Mouse (Mus musculus): ENCODE results near the gene Scgb1b17. TPM values are rescaled to one million over a fixed set of nuclear protein-coding genes. Genes with fewer than 3 reads are reported as not detected.
"Not testable (repeated sequence)": the region's sequence is repeated elsewhere in the genome, so short reads cannot be mapped to it uniquely, and the experiment has no call there.

Scgb1b17 gene
- total RNA-seq (2014; fragmentation: Nextera tagmentation) (not detected in 2 replicates), total RNA-seq (2017) (not detected in 2 replicates)

DNA sequence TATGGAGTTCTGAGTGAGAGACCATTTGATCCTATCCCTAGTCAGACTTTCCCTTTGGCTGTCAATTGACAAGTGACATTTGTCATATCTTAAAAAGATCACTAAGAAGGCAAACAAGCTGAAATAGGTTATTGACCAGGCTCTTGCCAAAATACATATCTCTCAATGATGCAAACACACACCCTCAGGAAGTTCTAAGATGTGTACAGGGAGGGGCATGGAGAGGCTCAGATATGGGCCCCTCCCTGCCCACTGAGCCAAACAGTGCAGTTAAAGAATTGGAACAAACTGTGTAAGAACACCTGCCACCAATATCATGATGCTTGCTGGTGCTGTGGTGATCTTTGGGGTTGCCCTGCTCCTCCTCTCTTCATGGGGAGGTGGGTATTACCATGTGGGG is at the start of gene Scgb1b17:
Gene Scgb1b17, plus strand, starts transcription at position 301 of the 400 bp plus-strand sequence.
- not testable (repeated sequence) for ATAC-seq (replicated peaks; ENCODE audit: low FRiP score, low TSS enrichment, poor library complexity, severe bottlenecking)

DNA sequence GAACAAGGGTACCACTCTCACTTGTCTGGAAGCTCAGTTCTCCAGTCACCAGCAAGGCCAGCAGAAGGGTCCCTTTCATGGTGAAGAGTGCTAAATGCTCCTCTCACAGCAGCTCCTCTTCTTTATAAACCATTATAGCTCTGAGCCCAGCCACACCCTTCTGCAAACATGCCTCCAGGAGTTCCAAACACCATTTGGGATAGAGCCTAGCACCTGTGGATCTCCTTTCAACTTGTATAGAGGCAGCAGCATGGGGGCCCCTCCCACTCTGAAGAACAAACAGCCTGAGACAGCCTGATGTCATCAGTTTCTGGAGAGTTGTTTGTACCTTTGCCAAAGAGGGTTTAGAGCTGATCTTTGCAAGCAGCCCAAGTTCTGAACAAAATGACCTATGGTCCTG is 6.8 kb upstream of the Scgb1b17 start, which contains the start of gene Scgb2b17:
Gene Scgb2b17, minus strand, starts transcription at position 101 of the 400 bp plus-strand sequence.
- not testable (repeated sequence) for ATAC-seq (replicated peaks; ENCODE audit: low FRiP score, low TSS enrichment, poor library complexity, severe bottlenecking)

Other genes starting within 250 kb of the Scgb1b17 start
- gene Scgb2b15, start 233.8 kb upstream of the Scgb1b17 start, total RNA-seq (2014; fragmentation: Nextera tagmentation): not detected in 2 replicates
- gene Scgb2b15, start 233.8 kb upstream of the Scgb1b17 start, total RNA-seq (2017): not detected in 2 replicates
- gene Scgb1b15, start 226.9 kb upstream of the Scgb1b17 start, total RNA-seq (2014; fragmentation: Nextera tagmentation): not detected in 2 replicates
- not detected in 2 replicates for gene Scgb1b15, start 226.9 kb upstream of the Scgb1b17 start, total RNA-seq (2017)
- gene Scgb2b17, start 6.9 kb upstream of the Scgb1b17 start, total RNA-seq (2014; fragmentation: Nextera tagmentation): not detected in 2 replicates
- gene Scgb2b17, start 6.9 kb upstream of the Scgb1b17 start, total RNA-seq (2017): not detected in 2 replicates
- gene Scgb2b18, start 110.4 kb downstream of the Scgb1b17 start, total RNA-seq (2014; fragmentation: Nextera tagmentation): not detected in 2 replicates
- not detected in 2 replicates for gene Scgb2b18, start 110.4 kb downstream of the Scgb1b17 start, total RNA-seq (2017)
- gene Scgb1b18, start 122.1 kb downstream of the Scgb1b17 start, total RNA-seq (2014; fragmentation: Nextera tagmentation): not detected in 2 replicates
- not detected in 2 replicates for gene Scgb1b18, start 122.1 kb downstream of the Scgb1b17 start, total RNA-seq (2017)
- gene Scgb2b19, start 216.9 kb downstream of the Scgb1b17 start, total RNA-seq (2014; fragmentation: Nextera tagmentation): not detected in 2 replicates
- not detected in 2 replicates for gene Scgb2b19, start 216.9 kb downstream of the Scgb1b17 start, total RNA-seq (2017)
- not detected in 2 replicates for gene Scgb1b19, start 223.8 kb downstream of the Scgb1b17 start, total RNA-seq (2014; fragmentation: Nextera tagmentation)
- gene Scgb1b19, start 223.8 kb downstream of the Scgb1b17 start, total RNA-seq (2017): not detected in 2 replicates

Measured in megakaryocyte-erythroid progenitor cell, adult 5-6 weeks (primary cell).